Mouse (Mus musculus) colon, adult 2 months (tissue): ENCODE data around the gene Vapa. TPM values are rescaled to one million over a fixed set of nuclear protein-coding genes. Genes with fewer than 3 reads are reported as not detected.

ENCODE experiments used
- polyA plus RNA-seq: library from polyadenylated mRNA; depleted of rRNA; stranded (reverse); fragments of >200 nt; gene quantifications from 2 replicates; pipeline ENCODE4 v1.2.3, GENCODE M21; 2012; rRNA removed

The Vapa gene
- polyA plus RNA-seq: 79.4 and 82.3 TPM in 2 replicates

GRCm38 (mm10) chr17:65613463-65614412 lies at the start of gene Vapa:
Gene Vapa (minus strand): TSS chr17:65613555.

GRCm38 (mm10) chr17:65641734-65642218 lies 28.4 kb upstream of the Vapa start, which contains the start of gene Txndc2:
Gene Txndc2 (minus strand): TSS chr17:65642168.

GRCm38 (mm10) chr17:65540441-65541272 lies 72.7 kb downstream of the Vapa start, which contains the start of gene Tmem232:
Gene Tmem232 (minus strand): TSS chr17:65540782.

Other genes with a start within 250 kb of the Vapa start
- gene Tmem232, start 72.8 kb downstream of the Vapa start, polyA plus RNA-seq: not detected in 2 replicates
- gene Txndc2, start 28.6 kb upstream of the Vapa start, polyA plus RNA-seq: not detected in 2 replicates
- gene Rab31, start 159.2 kb upstream of the Vapa start, polyA plus RNA-seq: 10.8 and 12.3 TPM in 2 replicates
- gene Ppp4r1, start 169.0 kb upstream of the Vapa start, polyA plus RNA-seq: 33.0 and 35.4 TPM in 2 replicates